Comparison of ENCODE assay signal across 8 mouse cellular contexts in genomic region chr6:42227240-42228101, GRCm38 (mm10). TPM values are rescaled to one million over a fixed set of nuclear protein-coding genes. Genes with fewer than 3 reads are reported as not detected.
A peak's percentile ranks its signal among the peaks of the same experiment; 100 is the strongest.
DNase-seq lines count a peak whose midpoint lies in the region; ATAC-seq and TF ChIP-seq lines count a peak whose summit lies in the region.

No protein-coding gene starts in this region.

- no peak for TF ChIP-seq POLR2A in heart, adult 2 months (IDR thresholded peaks at IDR 0.05; ENCODE audit: insufficient read depth, low read depth, low read length)
- no peak for TF ChIP-seq POLR2A in cortical plate, adult 2 months (IDR thresholded peaks at IDR 0.05; ENCODE audit: extremely low read depth, insufficient read depth, low read length)

- no peak overlapping the region for H3K4me3 ChIP-seq in heart, adult 2 months
- H3K4me3 ChIP-seq in heart, embryonic 11.5 days (ENCODE audit: low read depth, low read length): no peak overlapping the region
- H3K4me3 ChIP-seq in cortical plate, adult 2 months (ENCODE audit: insufficient read depth, low read length): no peak overlapping the region

- no peak for ATAC-seq in heart, embryonic 11.5 days (replicated peaks; ENCODE audit: insufficient number of reproducible peaks, low FRiP score, low TSS enrichment)
- ATAC-seq in megakaryocyte progenitor cell, adult 5-6 weeks (replicated peaks; ENCODE audit: poor library complexity): peak; percentile 97

- intact Hi-C loops in heart, adult 2 months (cut with DNase I): loop anchor here (1.0 to 10.0 kb wide), 5 partner anchors 37 to 637 kb away; partner anchors contain the start of genes Casp2 and Fam131b
- intact Hi-C loops in heart, postnatal 14 days (cut with DNase I): loop anchor here (1.0 to 5.0 kb wide), 4 partner anchors 37 to 635 kb away; partner anchors contain the start of gene Casp2

- H3K9ac ChIP-seq in heart, adult 2 months (ENCODE audit: low read depth, low read length): no peak overlapping the region
- no peak overlapping the region for H3K9ac ChIP-seq in heart, embryonic 11.5 days (ENCODE audit: low read depth, low read length)

- no peaks in the 10 kb centered on the region for H3K79me2 ChIP-seq in heart, adult 2 months (replicated peaks; ENCODE audit: control insufficient read depth, insufficient read depth, low read length)

- no peaks in the 10 kb centered on the region for H3K9me3 ChIP-seq in heart, embryonic 11.5 days (replicated peaks; ENCODE audit: control insufficient read depth, low read length)

- DNase-seq in heart, adult 2 months: peak; percentile 46 to 75
- DNase-seq in adrenal gland, adult (ENCODE audit: inconsistent age in 2 of 2, low spot score in 1 of 2): peak; percentile 53 to 86
- DNase-seq in heart, postnatal 14 days: peak; percentile 65 to 78
- DNase-seq in layer of hippocampus, adult 9-11 months: peak; percentile 41
- peak; percentile 21 to 65 for DNase-seq in spleen, adult 18-20 months

- peak; percentile 88 for TF ChIP-seq CTCF in heart, adult 2 months (IDR thresholded peaks at IDR 0.05)
- TF ChIP-seq CTCF in cortical plate, adult 2 months (IDR thresholded peaks at IDR 0.05; ENCODE audit: extremely low read depth, insufficient read depth, low read length): peak; percentile 70; the same call in 1 of the 2 replicates

- H3K4me2 ChIP-seq in heart, embryonic 11.5 days: no peak overlapping the region

- TF ChIP-seq EP300 in heart, adult 2 months (IDR thresholded peaks at IDR 0.05; ENCODE audit: insufficient read depth, low read depth, low read length): no peak

- H3K27ac ChIP-seq in heart, adult 2 months: no peak overlapping the region
- no peak overlapping the region for H3K27ac ChIP-seq in heart, embryonic 11.5 days (ENCODE audit: low read depth, low read length)
- H3K27ac ChIP-seq in cortical plate, adult 2 months (ENCODE audit: insufficient read depth, low read length): no peak overlapping the region

- WGBS in heart, adult 2 months: 29% methylated on average over 17 of the region's 17 CpGs
- 34% methylated on average over 17 of the region's 17 CpGs for WGBS in heart, embryonic 11.5 days (ENCODE audit: insufficient replicate concordance)

- H3K4me1 ChIP-seq in heart, adult 2 months (ENCODE audit: control insufficient read depth, insufficient read depth, low read length): no peaks in the 10 kb centered on the region
- H3K4me1 ChIP-seq in heart, embryonic 11.5 days (ENCODE audit: control insufficient read depth, insufficient read depth, low read length): no peaks in the 10 kb centered on the region
- H3K4me1 ChIP-seq in cortical plate, adult 2 months (ENCODE audit: control insufficient read depth, insufficient read depth, low read length): no peaks in the 10 kb centered on the region; the same call in 1 of the 2 replicates

- H3K27me3 ChIP-seq in heart, adult 2 months (ENCODE audit: control insufficient read depth, insufficient read depth, low read length): no peaks in the 10 kb centered on the region
- no peaks in the 10 kb centered on the region for H3K27me3 ChIP-seq in heart, embryonic 11.5 days (ENCODE audit: control insufficient read depth, insufficient read depth, low read length)

- no peaks in the 10 kb centered on the region for H3K36me3 ChIP-seq in heart, adult 2 months (ENCODE audit: control insufficient read depth, insufficient read depth, low read length)
- H3K36me3 ChIP-seq in heart, embryonic 11.5 days (ENCODE audit: control insufficient read depth, insufficient read depth, low read length): no peaks in the 10 kb centered on the region

RNA-seq across cellular contexts. Expression of gene Tas2r144, which starts 12.3 kb away (rescaled TPM):
- total RNA-seq in heart, adult 2 months (2021): not detected
- not detected in 2 replicates for polyA plus RNA-seq in heart, adult 2 months (2012; rRNA removed)
- not detected in 2 replicates for polyA plus RNA-seq in heart, embryonic 11.5 days (2014; fragmentation: Nextera tagmentation; extraction: Ambion mirVana)
- not detected in 2 replicates for polyA plus RNA-seq in cortical plate, adult 2 months (2012; rRNA removed)
- total RNA-seq in heart, postnatal 14 days (2021): not detected
- not detected in 2 replicates for total RNA-seq in megakaryocyte progenitor cell, adult 5-6 weeks (2015)
- total RNA-seq in megakaryocyte progenitor cell, adult 5-6 weeks (2017): not detected in 2 replicates

RNA-seq across cellular contexts. Expression of gene Gstk1, which starts 18.3 kb away (rescaled TPM):
- total RNA-seq in heart, adult 2 months (2021): 100 to 1,000 TPM; 139 to 167 TPM
- 87.1 and 118 TPM in 2 replicates for polyA plus RNA-seq in heart, adult 2 months (2012; rRNA removed)
- polyA plus RNA-seq in heart, embryonic 11.5 days (2014; fragmentation: Nextera tagmentation; extraction: Ambion mirVana): 13.4 and 14.7 TPM in 2 replicates
- 26.1 and 27.9 TPM in 2 replicates for polyA plus RNA-seq in cortical plate, adult 2 months (2012; rRNA removed)
- total RNA-seq in heart, postnatal 14 days (2021): 10 to 100 TPM; 47.1 to 50.2 TPM
- 14.8 and 15.8 TPM in 2 replicates for total RNA-seq in megakaryocyte progenitor cell, adult 5-6 weeks (2015)
- 4.0 and 5.3 TPM in 2 replicates for total RNA-seq in megakaryocyte progenitor cell, adult 5-6 weeks (2017)

RNA-seq across cellular contexts. Expression of gene Tmem139, which starts 34.3 kb away (rescaled TPM):
- total RNA-seq in heart, adult 2 months (2021): under 1 TPM in 1 of 2 experiments, not detected in 1; 0.21 TPM
- polyA plus RNA-seq in heart, adult 2 months (2012; rRNA removed): 0.15 and 0.33 TPM in 2 replicates
- 0.51 TPM in 1 of 2 replicates, not detected in the other for polyA plus RNA-seq in heart, embryonic 11.5 days (2014; fragmentation: Nextera tagmentation; extraction: Ambion mirVana)
- not detected in 2 replicates for polyA plus RNA-seq in cortical plate, adult 2 months (2012; rRNA removed)
- total RNA-seq in heart, postnatal 14 days (2021): not detected
- not detected in 2 replicates for total RNA-seq in megakaryocyte progenitor cell, adult 5-6 weeks (2015)
- not detected in 2 replicates for total RNA-seq in megakaryocyte progenitor cell, adult 5-6 weeks (2017)

RNA-seq across cellular contexts. Expression of gene Casp2, which starts 37.3 kb away (rescaled TPM):
- 10 to 100 TPM in 1 of 2 experiments, 1 to 10 TPM in 1; 7.5 to 12.2 TPM for total RNA-seq in heart, adult 2 months (2021)
- 12.1 and 18.6 TPM in 2 replicates for polyA plus RNA-seq in heart, adult 2 months (2012; rRNA removed)
- polyA plus RNA-seq in heart, embryonic 11.5 days (2014; fragmentation: Nextera tagmentation; extraction: Ambion mirVana): 34.4 and 34.7 TPM in 2 replicates
- polyA plus RNA-seq in cortical plate, adult 2 months (2012; rRNA removed): 19.7 and 23.4 TPM in 2 replicates
- 10 to 100 TPM; 16.5 to 17.4 TPM for total RNA-seq in heart, postnatal 14 days (2021)
- total RNA-seq in megakaryocyte progenitor cell, adult 5-6 weeks (2015): 68.5 and 72.1 TPM in 2 replicates
- 54.7 and 58.5 TPM in 2 replicates for total RNA-seq in megakaryocyte progenitor cell, adult 5-6 weeks (2017)

RNA-seq across cellular contexts. Expression of gene Clcn1, which starts 59.0 kb away (rescaled TPM):
- 1 to 10 TPM; 4.3 to 4.9 TPM for total RNA-seq in heart, adult 2 months (2021)
- 12.1 and 20.9 TPM in 2 replicates for polyA plus RNA-seq in heart, adult 2 months (2012; rRNA removed)
- polyA plus RNA-seq in heart, embryonic 11.5 days (2014; fragmentation: Nextera tagmentation; extraction: Ambion mirVana): 0.55 and 0.82 TPM in 2 replicates
- polyA plus RNA-seq in cortical plate, adult 2 months (2012; rRNA removed): 6.3 and 6.8 TPM in 2 replicates
- 1 to 10 TPM; 1.4 to 3.7 TPM for total RNA-seq in heart, postnatal 14 days (2021)
- 0.12 TPM in 1 of 2 replicates, not detected in the other for total RNA-seq in megakaryocyte progenitor cell, adult 5-6 weeks (2015)
- not detected in 2 replicates for total RNA-seq in megakaryocyte progenitor cell, adult 5-6 weeks (2017)
